Mouse (Mus musculus): Measurements from ENCODE around the gene Zc3h12a.

Gene Zc3h12a

GRCm38 (mm10) chr4:125116090-125116861, 11.4 kb downstream of the Zc3h12a start:
- DNase-seq (ENCODE audit: low read depth, low spot score), result no peak

DNA sequence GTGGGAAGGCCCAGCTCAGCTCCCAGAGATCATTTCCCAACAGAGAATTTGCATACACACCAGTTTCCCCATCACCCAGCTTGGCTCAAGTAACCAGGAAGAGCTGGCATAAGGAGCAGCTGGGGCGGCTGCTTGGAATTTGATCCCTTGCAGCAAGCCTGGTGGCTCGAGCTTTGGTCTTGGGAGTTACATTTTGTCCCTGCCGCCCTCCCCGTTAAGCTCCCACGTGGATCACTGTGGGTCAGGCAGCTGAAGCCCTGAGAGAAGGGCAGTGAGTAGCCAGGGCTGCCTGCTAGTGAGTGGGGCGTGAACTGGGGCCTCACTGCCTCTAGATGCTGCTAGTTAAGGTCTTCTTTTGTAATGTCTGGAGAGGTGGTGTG, 11.9 kb downstream of the Zc3h12a start:
- no peak for DNase-seq (ENCODE audit: low read depth, low spot score)

DNA sequence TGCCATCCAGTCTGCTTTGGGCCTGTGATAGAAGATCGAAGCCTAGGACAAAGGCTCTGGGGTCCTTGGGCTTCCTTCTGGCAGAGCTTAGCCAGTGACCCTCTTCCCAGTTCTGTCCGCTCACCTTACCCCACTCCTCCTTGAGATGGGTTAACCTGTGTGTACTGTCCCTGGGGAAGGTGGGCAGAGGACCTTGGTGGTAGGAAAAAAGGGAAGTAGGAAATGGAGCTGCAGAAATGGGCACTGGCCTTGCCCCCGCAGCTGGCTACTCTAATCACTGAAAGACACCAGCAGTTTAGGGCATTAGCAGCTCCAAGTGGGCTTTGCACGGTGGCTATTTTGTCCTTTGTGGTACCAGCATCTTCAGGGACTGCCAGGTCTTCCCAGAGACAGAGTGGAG, 12.6 kb downstream of the Zc3h12a start:
- no peak for DNase-seq (ENCODE audit: low read depth, low spot score)

DNA sequence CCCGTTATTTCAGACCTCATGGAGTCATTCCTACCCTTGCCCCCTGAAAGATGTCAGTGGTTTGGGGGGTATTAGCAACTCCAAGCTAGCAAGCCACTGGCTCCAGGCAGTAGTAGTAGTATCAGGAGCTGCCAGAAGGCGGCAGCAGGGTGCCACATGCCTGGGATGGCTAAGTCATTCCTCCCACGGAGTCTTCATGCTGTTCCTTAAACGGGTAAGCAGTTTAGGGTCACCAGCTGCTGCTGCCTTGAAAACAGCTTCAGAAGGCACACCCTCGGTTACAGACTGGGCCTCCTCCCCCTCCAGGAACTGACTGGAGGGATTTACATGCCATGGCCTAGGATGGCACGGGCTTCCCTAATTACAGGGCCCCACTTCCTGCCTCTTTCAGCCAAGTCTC, 13.0 kb downstream of the Zc3h12a start:
- DNase-seq (ENCODE audit: low read depth, low spot score), result peak; percentile 87

DNA sequence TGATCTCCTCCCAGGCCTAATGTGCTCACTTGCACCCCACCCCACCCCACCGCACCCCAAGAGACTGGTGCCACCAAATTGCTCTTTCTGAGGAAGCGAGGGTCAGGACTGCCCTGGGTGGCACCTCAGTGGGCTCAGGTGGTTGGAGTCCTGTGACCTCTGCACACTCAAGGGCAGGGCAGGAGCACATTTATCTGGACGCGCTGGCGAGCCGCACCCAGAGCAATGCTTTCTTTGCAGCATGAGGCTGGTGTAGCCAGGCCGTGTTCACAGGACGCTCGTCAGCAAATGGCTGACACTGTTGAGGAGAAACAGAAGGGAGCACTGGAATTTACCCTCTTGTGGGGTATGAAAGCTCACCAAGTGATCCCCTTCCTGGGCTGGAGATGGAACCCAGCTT, 22.3 kb downstream of the Zc3h12a start:
- DNase-seq (ENCODE audit: low read depth, low spot score), result no peak

DNA sequence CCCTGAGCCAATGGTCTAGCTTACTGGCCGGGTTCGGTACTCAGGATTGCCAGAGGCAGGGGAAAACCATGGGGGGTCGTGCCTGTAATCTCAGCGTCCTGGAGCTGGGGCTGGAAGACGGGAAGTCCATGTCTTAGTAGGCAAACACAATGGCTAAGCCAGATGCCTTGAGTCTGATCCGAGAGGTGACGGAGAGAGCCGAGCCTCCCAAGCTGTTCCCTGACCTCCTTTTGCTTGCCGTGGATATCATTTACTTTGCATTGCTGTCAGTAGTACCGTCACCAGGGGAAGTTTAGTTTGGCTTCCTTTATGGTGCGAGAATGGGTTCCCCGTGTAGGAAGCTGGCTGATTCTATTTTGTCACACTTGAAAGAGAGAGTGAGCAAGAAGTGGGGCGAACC, 26.3 kb downstream of the Zc3h12a start:
- peak; percentile 41 for DNase-seq (ENCODE audit: low read depth, low spot score)

DNA sequence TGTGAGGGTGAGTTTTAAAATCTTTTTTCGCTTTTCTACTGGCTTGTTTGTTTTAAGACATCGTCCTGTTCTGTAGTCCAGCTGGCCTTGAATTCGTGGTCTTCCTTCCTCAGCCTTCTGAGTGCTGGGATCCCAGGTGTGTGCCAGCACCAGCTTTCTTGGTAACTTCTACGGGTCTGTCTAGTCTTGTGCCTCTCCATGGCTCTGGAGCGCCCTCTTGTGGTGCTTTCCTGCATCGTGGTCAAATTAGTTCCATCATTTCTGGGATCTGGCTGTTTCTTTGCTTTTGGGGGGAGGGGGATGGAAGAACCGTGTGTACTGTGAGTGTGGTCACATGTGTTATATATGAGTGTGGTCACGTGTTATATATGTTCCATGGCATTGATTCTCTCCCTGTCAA, 28.2 kb downstream of the Zc3h12a start:
- peak; percentile 92 for DNase-seq (ENCODE audit: low read depth, low spot score)

DNA sequence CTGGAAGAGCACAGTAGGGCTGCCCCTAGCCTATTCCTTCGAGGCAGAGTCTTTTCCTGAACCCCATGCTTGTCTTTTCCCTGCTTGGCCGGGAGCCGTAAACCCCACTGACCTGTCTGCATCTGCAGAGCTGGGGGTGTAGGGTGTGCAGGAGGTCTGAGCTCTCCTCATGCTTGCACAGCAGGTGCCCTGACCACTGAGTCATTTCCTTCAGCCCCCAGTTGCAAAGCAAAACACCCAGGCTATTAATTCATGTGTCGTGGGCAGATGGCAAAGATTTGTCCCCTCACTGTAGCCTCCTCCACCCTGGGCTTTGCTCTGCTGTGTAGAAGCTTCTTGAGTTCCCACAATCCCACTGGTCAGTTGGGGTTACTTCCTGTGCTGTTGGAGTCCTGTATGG, 30.2 kb downstream of the Zc3h12a start:
- DNase-seq (ENCODE audit: low read depth, low spot score), result no peak

GRCm38 (mm10) chr4:125096066-125096465, 31.6 kb downstream of the Zc3h12a start:
- no peak for DNase-seq (ENCODE audit: low read depth, low spot score)

GRCm38 (mm10) chr4:125093031-125093430, 34.6 kb downstream of the Zc3h12a start:
- DNase-seq (ENCODE audit: low read depth, low spot score), result no peak

- DNase-seq (ENCODE audit: low read depth, low spot score), result peak; percentile 91
Observed at GRCm38 (mm10) chr4:125085346-125085841, 42.2 kb downstream of the Zc3h12a start.

DNA sequence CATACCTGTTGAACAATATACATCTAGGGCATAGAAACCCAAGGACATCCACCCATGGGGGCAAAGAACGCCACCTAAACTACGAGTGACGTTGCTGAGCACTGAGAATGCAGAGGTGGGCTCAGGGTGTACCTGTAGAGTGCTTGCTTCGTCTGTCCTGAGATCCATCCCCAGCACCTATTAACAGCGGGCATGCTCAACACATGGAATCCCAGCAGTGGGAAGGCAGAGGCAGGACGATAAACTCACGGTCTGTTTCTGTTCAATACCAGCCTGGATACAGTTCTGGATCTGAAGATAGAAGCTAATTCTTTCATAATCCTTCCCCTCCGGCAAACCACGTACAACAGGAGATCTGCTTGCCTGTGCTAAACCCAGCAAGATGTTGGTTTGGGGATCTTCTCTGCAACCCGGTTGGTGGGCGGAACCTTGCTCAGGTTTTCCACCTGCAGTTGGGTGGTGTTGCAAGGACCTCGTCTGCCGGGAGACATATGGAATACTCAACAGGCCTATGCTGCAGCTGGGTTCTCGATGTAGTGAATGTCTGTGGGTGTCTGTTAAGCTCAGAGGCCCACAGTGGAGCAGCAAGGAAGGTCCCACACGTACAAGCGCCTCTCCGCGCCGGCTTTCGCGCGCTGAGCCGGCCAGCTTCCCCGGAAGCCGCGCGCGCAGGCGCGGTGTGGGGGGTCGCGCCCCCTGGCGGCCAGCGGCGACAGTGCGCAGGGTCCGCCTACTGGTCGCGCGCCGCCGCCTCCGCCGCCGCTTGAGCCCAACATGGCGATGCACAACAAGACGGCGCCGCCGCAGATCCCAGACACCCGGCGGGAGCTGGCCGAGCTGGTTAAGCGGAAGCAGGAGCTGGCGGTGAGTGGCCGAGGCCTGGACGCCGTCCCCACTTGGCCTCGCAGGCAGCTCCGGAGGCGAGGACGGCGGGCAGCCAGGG, 43.0 kb downstream of the Zc3h12a start, which contains the start of gene Meaf6:
Gene Meaf6, plus strand, starts transcription at position 732 of the 943 bp plus-strand sequence.
- peak; percentile 85 for DNase-seq (ENCODE audit: low read depth, low spot score)

DNA sequence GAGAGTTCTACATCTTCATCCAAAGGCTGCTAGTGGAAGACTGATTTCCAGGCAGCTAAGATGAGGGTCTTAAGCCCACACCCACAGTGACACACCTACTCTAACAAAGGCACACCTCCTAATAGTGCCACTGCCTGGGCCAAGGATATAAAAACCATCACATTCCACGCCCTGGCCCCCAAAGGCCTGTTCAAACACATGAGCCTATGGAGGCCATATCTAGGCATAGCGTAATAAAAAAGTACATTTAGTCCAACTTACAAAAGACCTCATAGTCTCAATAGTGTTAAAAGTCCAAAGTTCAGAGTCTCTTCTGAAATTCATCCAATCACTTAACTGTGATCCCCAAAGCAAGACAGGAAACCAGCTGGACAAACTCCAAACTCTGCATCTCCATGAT, 48.9 kb downstream of the Zc3h12a start:
- no peak for DNase-seq (ENCODE audit: low read depth, low spot score)

DNA sequence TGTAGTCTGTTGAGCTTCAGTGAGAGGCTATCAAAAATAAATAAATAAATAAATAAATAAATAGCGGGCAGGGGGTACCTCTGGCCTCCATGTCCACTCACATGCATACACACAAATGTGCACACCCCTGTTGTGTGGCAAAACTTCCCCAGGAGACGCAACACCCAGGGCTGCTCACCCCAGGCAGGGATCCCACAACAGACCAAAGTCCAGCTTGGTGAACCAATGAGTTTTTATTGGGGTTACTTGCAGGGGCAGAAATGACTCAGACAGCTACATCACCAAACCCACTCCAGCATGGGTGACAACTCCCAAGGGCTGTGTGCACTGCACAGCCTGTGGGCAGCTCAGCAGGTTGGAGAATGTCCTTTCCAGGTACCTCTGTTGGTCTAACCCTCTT, 49.9 kb downstream of the Zc3h12a start:
- DNase-seq (ENCODE audit: low read depth, low spot score), result no peak

Data from R1 (cell line).